Mouse (Mus musculus) kidney, embryonic 15.5 days (tissue): ENCODE results near the gene Elmo1. TPM values are rescaled to one million over a fixed set of nuclear protein-coding genes. Genes with fewer than 3 reads are reported as not detected.

Source experiments
- ATAC-seq: fragments of 200-750 bp; cut with Nextera tagmentation; replicated peaks from 2 replicates; pipeline ENCODE4 v1.8.0; 2017; ENCODE audit warnings: moderate TSS enrichment; ENCODE audit not compliant: low FRiP score
- H3K27ac ChIP-seq: fragments of 300-500 bp; sonication (generic); 2 replicates; pipeline ENCODE4 v1.5.1; 2015; ENCODE audit warnings: mild to moderate bottlenecking, inconsistent platforms
- H3K27me3 ChIP-seq: fragments of 300-500 bp; sonication (generic); 2 replicates; pipeline ENCODE4 v1.6.1; 2015; ENCODE audit warnings: inconsistent platforms
- H3K36me3 ChIP-seq: fragments of 300-500 bp; sonication (generic); 2 replicates; pipeline ENCODE4 v1.6.1; 2015; ENCODE audit warnings: inconsistent platforms
- H3K4me1 ChIP-seq: fragments of 300-500 bp; sonication (generic); 2 replicates; pipeline ENCODE4 v1.6.1; 2015; ENCODE audit warnings: inconsistent platforms
- H3K4me2 ChIP-seq: fragments of 300-500 bp; sonication (generic); 2 replicates; pipeline ENCODE4 v1.6.1; 2015; ENCODE audit warnings: moderate library complexity, mild to moderate bottlenecking, inconsistent platforms
- H3K4me3 ChIP-seq: fragments of 300-500 bp; sonication (generic); replicated peaks from 2 replicates; pipeline ENCODE4 v1.5.1; 2015; ENCODE audit warnings: mild to moderate bottlenecking, inconsistent platforms
- H3K9ac ChIP-seq: fragments of 300-500 bp; sonication (generic); 2 replicates; pipeline ENCODE4 v1.6.1; 2015; ENCODE audit warnings: mild to moderate bottlenecking, inconsistent platforms
- H3K9me3 ChIP-seq: fragments of 300-500 bp; sonication (generic); replicated peaks from 2 replicates; pipeline ENCODE4 v1.6.1; 2016; ENCODE audit warnings: inconsistent platforms
- WGBS: fragments of 180-500 bp; shearing (Covaris S2); methylation state at CpG from one replicate; pipeline ENCODE4 v1.1.7; 2015; ENCODE audit warnings: mixed read lengths; 5-methylcytosine and 5-hydroxymethylcytosine counted together
- polyA plus RNA-seq: library from polyadenylated mRNA; unstranded; fragments of >200 nt; fragmentation: Nextera tagmentation; extraction: Ambion mirVana; gene quantifications from 2 replicates; pipeline ENCODE4 v1.2.1, GENCODE M21; 2015

Elmo1 gene
- polyA plus RNA-seq, 1 experiment from 2014 or later, result 16.1 TPM

GRCm38 (mm10) chr13:20365828-20366593 lies 275.6 kb downstream of the Elmo1 start:
- Histone ChIP-seq H3K4me3 (no peak overlapping the region), H3K27me3 (no peaks in the 10 kb centered on the region), H3K4me2 (no peak overlapping the region), H3K9me3 (0 out of 2 replicates have a peak, but pooled peaks cover 2% of the 10 kb centered on the region), H3K4me1 (no peaks in the 10 kb centered on the region), H3K9ac (no peak overlapping the region), H3K36me3 (no peaks in the 10 kb centered on the region), H3K27ac (no peak overlapping the region)
- ATAC-seq, result no peak
- 57% methylated on average over 7 of the region's 7 CpGs for WGBS

- no peaks in the 10 kb centered on the region for H3K27me3 ChIP-seq
- no peak overlapping the region for H3K4me3 ChIP-seq
- H3K9ac ChIP-seq, result no peak overlapping the region
- no peaks in the 10 kb centered on the region for H3K36me3 ChIP-seq
- peaks cover 13% of the 10 kb centered on the region for H3K4me1 ChIP-seq
- 80% methylated on average over 5 of the region's 5 CpGs for WGBS
- H3K4me2 ChIP-seq, result no peak overlapping the region
- ATAC-seq, result no peak
- H3K9me3 ChIP-seq, result no peaks in the 10 kb centered on the region
- no peak overlapping the region for H3K27ac ChIP-seq
Measured at GRCm38 (mm10) chr13:20370036-20370802, 279.8 kb downstream of the Elmo1 start.

GRCm38 (mm10) chr13:20371501-20371900 lies 281.1 kb downstream of the Elmo1 start:
- Histone ChIP-seq H3K36me3 (no peaks in the 10 kb centered on the region), H3K9me3 (no peaks in the 10 kb centered on the region), H3K27ac (no peak overlapping the region), H3K4me3 (no peak overlapping the region), H3K27me3 (no peaks in the 10 kb centered on the region), H3K9ac (no peak overlapping the region), H3K4me2 (no peak overlapping the region), H3K4me1 (peaks cover 13% of the 10 kb centered on the region)
- ATAC-seq, result peak; percentile 54; the same call in 1 of the 2 replicates
- WGBS, result 51% methylated on average over 6 of the region's 6 CpGs

GRCm38 (mm10) chr13:20372335-20372734 lies 281.9 kb downstream of the Elmo1 start:
- Histone ChIP-seq H3K4me1 (peaks cover 13% of the 10 kb centered on the region), H3K4me2 (peak overlapping the region; percentile 20; the same call in 1 of the 2 replicates), H3K9ac (no peak overlapping the region), H3K27ac (peak overlapping the region; percentile 65), H3K9me3 (no peaks in the 10 kb centered on the region), H3K27me3 (no peaks in the 10 kb centered on the region), H3K4me3 (no peak overlapping the region), H3K36me3 (no peaks in the 10 kb centered on the region)
- ATAC-seq, result 0 out of 2 replicates have a peak, but pooled peaks have one; percentile 45
- WGBS, result 41% methylated on average over 4 of the region's 4 CpGs

- H3K36me3 ChIP-seq, result no peaks in the 10 kb centered on the region
- no peak overlapping the region for H3K4me3 ChIP-seq
- H3K27me3 ChIP-seq, result no peaks in the 10 kb centered on the region
- no peak overlapping the region for H3K9ac ChIP-seq
- H3K9me3 ChIP-seq, result no peaks in the 10 kb centered on the region
- H3K27ac ChIP-seq, result no peak overlapping the region
- H3K4me2 ChIP-seq, result no peak overlapping the region
- no peak for ATAC-seq
- H3K4me1 ChIP-seq, result no peaks in the 10 kb centered on the region
- 88% methylated on average over 8 of the region's 8 CpGs for WGBS
Measured at GRCm38 (mm10) chr13:20378869-20379268, 288.5 kb downstream of the Elmo1 start.

GRCm38 (mm10) chr13:20383875-20384274 lies 293.5 kb downstream of the Elmo1 start:
- Histone ChIP-seq H3K4me1 (no peaks in the 10 kb centered on the region), H3K9me3 (no peaks in the 10 kb centered on the region), H3K4me3 (no peak overlapping the region), H3K9ac (no peak overlapping the region), H3K4me2 (no peak overlapping the region), H3K27ac (no peak overlapping the region), H3K36me3 (no peaks in the 10 kb centered on the region), H3K27me3 (no peaks in the 10 kb centered on the region)
- WGBS, result 87% methylated on average over 1 of the region's 1 CpGs
- ATAC-seq, result no peak

GRCm38 (mm10) chr13:20384846-20385245 lies 294.4 kb downstream of the Elmo1 start:
- no peaks in the 10 kb centered on the region for H3K9me3 ChIP-seq
- no peaks in the 10 kb centered on the region for H3K27me3 ChIP-seq
- ATAC-seq, result no peak
- no peak overlapping the region for H3K9ac ChIP-seq
- no peak overlapping the region for H3K4me2 ChIP-seq
- no peak overlapping the region for H3K4me3 ChIP-seq
- H3K36me3 ChIP-seq, result no peaks in the 10 kb centered on the region
- no peaks in the 10 kb centered on the region for H3K4me1 ChIP-seq
- WGBS, result 88% methylated on average over 2 of the region's 2 CpGs
- H3K27ac ChIP-seq, result no peak overlapping the region

- no peak overlapping the region for H3K4me2 ChIP-seq
- no peak for ATAC-seq
- 66% methylated on average over 2 of the region's 2 CpGs for WGBS
Measured at GRCm38 (mm10) chr13:20385423-20385822, 295.0 kb downstream of the Elmo1 start.

GRCm38 (mm10) chr13:20386462-20387141 lies 296.2 kb downstream of the Elmo1 start:
- Histone ChIP-seq H3K27ac (no peak overlapping the region), H3K4me2 (no peak overlapping the region), H3K4me3 (no peak overlapping the region), H3K9ac (no peak overlapping the region), H3K36me3 (no peaks in the 10 kb centered on the region), H3K4me1 (no peaks in the 10 kb centered on the region), H3K9me3 (no peaks in the 10 kb centered on the region), H3K27me3 (no peaks in the 10 kb centered on the region)
- 77% methylated on average over 4 of the region's 4 CpGs for WGBS
- ATAC-seq, result no peak

More at GRCm38 (mm10) chr13:20385423-20385822, 295.0 kb downstream of the Elmo1 start:
- H3K9me3 ChIP-seq, result no peaks in the 10 kb centered on the region
- H3K4me1 ChIP-seq, result no peaks in the 10 kb centered on the region
- H3K4me3 ChIP-seq, result no peak overlapping the region
- H3K27me3 ChIP-seq, result no peaks in the 10 kb centered on the region
- no peak overlapping the region for H3K27ac ChIP-seq
- H3K36me3 ChIP-seq, result no peaks in the 10 kb centered on the region
- no peak overlapping the region for H3K9ac ChIP-seq

GRCm38 (mm10) chr13:20392824-20393598 lies 302.6 kb downstream of the Elmo1 start:
- Histone ChIP-seq H3K9me3 (no peaks in the 10 kb centered on the region), H3K4me1 (peaks cover 6% of the 10 kb centered on the region; the same call in 1 of the 2 replicates), H3K4me2 (no peak overlapping the region), H3K27me3 (no peaks in the 10 kb centered on the region), H3K9ac (no peak overlapping the region), H3K4me3 (no peak overlapping the region), H3K36me3 (no peaks in the 10 kb centered on the region), H3K27ac (peak overlapping the region; percentile 83)
- ATAC-seq, result peak; percentile 91
- WGBS, result 56% methylated on average over 3 of the region's 3 CpGs

GRCm38 (mm10) chr13:20397744-20398143 lies 307.3 kb downstream of the Elmo1 start:
- ATAC-seq, result no peak
- WGBS, result 53% methylated on average over 3 of the region's 3 CpGs

More at GRCm38 (mm10) chr13:20397744-20398143, 307.3 kb downstream of the Elmo1 start:
- Histone ChIP-seq H3K9ac (no peak overlapping the region), H3K4me3 (no peak overlapping the region), H3K27me3 (no peaks in the 10 kb centered on the region), H3K4me1 (peaks cover 6% of the 10 kb centered on the region; the same call in 1 of the 2 replicates), H3K4me2 (no peak overlapping the region), H3K27ac (no peak overlapping the region), H3K9me3 (no peaks in the 10 kb centered on the region), H3K36me3 (no peaks in the 10 kb centered on the region)
